Mouse (Mus musculus) embryonic facial prominence, embryonic 15.5 days (tissue): ENCODE data around the gene Cep57l1. TPM values are rescaled to one million over a fixed set of nuclear protein-coding genes. Genes with fewer than 3 reads are reported as not detected.
A peak's percentile ranks its signal among the peaks of the same experiment; 100 is the strongest.

Experiments used
- ATAC-seq: fragments of 200-750 bp; cut with Nextera tagmentation; 2 replicates; pipeline ENCODE4 v1.8.0; 2017; ENCODE audit warnings: low read depth, moderate TSS enrichment; ENCODE audit not compliant: insufficient number of reproducible peaks, low FRiP score, low TSS enrichment
- H3K27ac ChIP-seq: fragments of 300-500 bp; sonication (generic); replicated peaks from 2 replicates; pipeline ENCODE4 v1.5.1; 2015; ENCODE audit warnings: mild to moderate bottlenecking, inconsistent platforms
- H3K27me3 ChIP-seq: fragments of 300-500 bp; sonication (generic); 2 replicates; pipeline ENCODE4 v1.6.1; 2015; ENCODE audit warnings: inconsistent platforms
- H3K36me3 ChIP-seq: fragments of 300-500 bp; sonication (generic); 2 replicates; pipeline ENCODE4 v1.6.1; 2015; ENCODE audit warnings: mild to moderate bottlenecking, inconsistent platforms
- H3K4me1 ChIP-seq: fragments of 300-500 bp; sonication (generic); 2 replicates; pipeline ENCODE4 v1.6.1; 2015; ENCODE audit warnings: inconsistent platforms
- H3K4me2 ChIP-seq: fragments of 300-500 bp; sonication (generic); replicated peaks from 2 replicates; pipeline ENCODE4 v1.6.1; 2015; ENCODE audit warnings: mild to moderate bottlenecking, inconsistent platforms
- H3K4me3 ChIP-seq: fragments of 300-500 bp; sonication (generic); replicated peaks from 2 replicates; pipeline ENCODE4 v1.5.1; 2015; ENCODE audit warnings: mild to moderate bottlenecking, inconsistent platforms
- H3K9ac ChIP-seq: fragments of 300-500 bp; sonication (generic); 2 replicates; pipeline ENCODE4 v1.6.1; 2015; ENCODE audit warnings: inconsistent platforms
- H3K9me3 ChIP-seq: fragments of 300-500 bp; sonication (generic); replicated peaks from 2 replicates; pipeline ENCODE4 v1.6.1; 2016; ENCODE audit warnings: inconsistent platforms
- WGBS: fragments of 180-500 bp; shearing (Covaris S2); methylation state at CpG from one replicate; pipeline ENCODE4 v1.1.7; 2015; 5-methylcytosine and 5-hydroxymethylcytosine counted together
- polyA plus RNA-seq: library from polyadenylated mRNA; unstranded; fragments of >200 nt; fragmentation: Nextera tagmentation; extraction: Ambion mirVana; gene quantifications from 2 replicates; pipeline ENCODE4 v1.2.1, GENCODE M21; 2015

Gene Cep57l1
- polyA plus RNA-seq, 1 experiment from 2014 or later = 23.9 TPM

DNA sequence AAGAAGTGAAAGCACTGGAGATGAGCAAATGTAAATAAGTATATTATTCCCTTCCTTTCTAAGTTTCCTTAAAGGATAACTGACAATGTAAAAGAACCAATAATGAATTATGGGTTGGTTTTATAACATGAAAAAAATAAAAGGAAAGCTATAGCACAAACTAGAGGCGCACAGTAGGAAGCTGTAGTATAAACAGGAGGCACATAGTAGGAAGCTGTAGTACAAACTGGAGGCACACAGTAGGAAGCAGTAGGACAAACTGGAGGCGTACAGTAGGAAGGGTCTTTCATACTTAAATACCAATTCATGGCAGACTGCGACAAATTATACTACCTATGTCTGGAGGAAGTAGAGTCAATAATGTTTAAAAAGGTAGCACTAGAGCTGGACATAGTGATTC lies 76.5 kb downstream of the Cep57l1 start:
- WGBS = 98% methylated on average over 3 of the region's 3 CpGs

DNA sequence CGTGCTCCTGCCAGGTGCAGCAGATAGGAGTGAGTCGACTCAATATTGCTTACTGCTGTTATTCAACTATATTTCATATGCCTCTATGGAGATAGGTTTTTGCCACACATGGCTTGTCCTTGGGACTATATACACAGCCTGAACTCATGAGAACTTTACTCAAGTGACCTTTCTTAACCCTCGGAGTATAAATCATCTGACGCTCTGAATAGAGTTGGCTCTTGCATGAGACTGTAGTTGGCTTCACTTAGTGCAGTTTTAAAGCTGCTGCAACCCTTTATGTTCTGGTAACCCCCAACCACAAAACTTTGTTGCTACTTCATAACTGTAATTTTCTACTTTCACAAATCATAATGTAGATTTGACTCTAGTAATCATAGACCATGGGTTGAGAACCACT lies 77.7 kb downstream of the Cep57l1 start:
- H3K4me2 ChIP-seq = no peak overlapping the region
- H3K4me3 ChIP-seq = no peak overlapping the region
- H3K36me3 ChIP-seq = peaks cover 15% of the 10 kb centered on the region
- peak; percentile 57; the same call in 1 of the 2 replicates for ATAC-seq
- no peak overlapping the region for H3K9ac ChIP-seq
- H3K27ac ChIP-seq = no peak overlapping the region
- no peaks in the 10 kb centered on the region for H3K27me3 ChIP-seq
- H3K9me3 ChIP-seq = no peaks in the 10 kb centered on the region
- 85% methylated on average over 4 of the region's 4 CpGs for WGBS
- H3K4me1 ChIP-seq = no peaks in the 10 kb centered on the region

More for the DNA sequence above, 76.5 kb downstream of the Cep57l1 start:
- ATAC-seq = no peak
- Histone ChIP-seq H3K36me3 (peaks cover 20% of the 10 kb centered on the region), H3K4me2 (no peak overlapping the region), H3K27me3 (no peaks in the 10 kb centered on the region), H3K4me3 (no peak overlapping the region), H3K27ac (no peak overlapping the region), H3K4me1 (no peaks in the 10 kb centered on the region), H3K9me3 (no peaks in the 10 kb centered on the region), H3K9ac (no peak overlapping the region)

- ATAC-seq = no peak
Measured at GRCm38 (mm10) chr10:41730746-41731145, 78.9 kb downstream of the Cep57l1 start.

DNA sequence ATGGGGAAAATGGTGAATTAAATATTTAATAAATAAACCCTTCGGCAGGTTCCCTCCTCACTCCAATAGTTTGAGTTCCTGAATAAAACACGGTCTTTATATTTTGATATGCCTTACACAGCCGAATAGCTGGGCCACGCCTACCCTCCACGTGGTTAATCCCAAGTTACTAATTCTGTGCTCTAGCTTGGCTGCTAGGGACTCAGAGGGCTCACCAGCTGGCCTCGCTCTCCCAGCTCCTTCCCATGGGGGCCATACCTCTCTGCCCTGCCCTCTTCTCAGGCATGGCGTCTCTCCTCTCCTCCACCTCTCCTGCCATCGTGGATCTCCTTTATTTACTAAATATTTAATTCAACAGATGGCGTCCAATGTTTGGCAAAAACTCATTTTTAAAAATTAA lies 83.5 kb downstream of the Cep57l1 start:
- Histone ChIP-seq H3K27me3 (no peaks in the 10 kb centered on the region), H3K27ac (no peak overlapping the region), H3K9ac (no peak overlapping the region), H3K4me3 (no peak overlapping the region), H3K36me3 (peaks cover 10% of the 10 kb centered on the region), H3K9me3 (no peaks in the 10 kb centered on the region), H3K4me2 (no peak overlapping the region), H3K4me1 (no peaks in the 10 kb centered on the region)
- no peak for ATAC-seq
- WGBS = 80% methylated on average over 9 of the region's 9 CpGs

More at GRCm38 (mm10) chr10:41730746-41731145, 78.9 kb downstream of the Cep57l1 start:
- Histone ChIP-seq H3K4me3 (no peak overlapping the region), H3K36me3 (peaks cover 10% of the 10 kb centered on the region), H3K9me3 (no peaks in the 10 kb centered on the region), H3K4me1 (no peaks in the 10 kb centered on the region), H3K9ac (no peak overlapping the region), H3K27me3 (no peaks in the 10 kb centered on the region), H3K27ac (no peak overlapping the region), H3K4me2 (no peak overlapping the region)
- 67% methylated on average over 10 of the region's 10 CpGs for WGBS

- WGBS = 81% methylated on average over 9 of the region's 9 CpGs
- no peaks in the 10 kb centered on the region; the same call in 1 of the 2 replicates for H3K36me3 ChIP-seq
- H3K9me3 ChIP-seq = no peaks in the 10 kb centered on the region
- H3K4me3 ChIP-seq = no peak overlapping the region
- H3K4me1 ChIP-seq = no peaks in the 10 kb centered on the region; the same call in 1 of the 2 replicates
- H3K4me2 ChIP-seq = no peak overlapping the region
- no peak for ATAC-seq
- H3K9ac ChIP-seq = no peak overlapping the region
- no peak overlapping the region for H3K27ac ChIP-seq
- no peaks in the 10 kb centered on the region for H3K27me3 ChIP-seq
Measured at GRCm38 (mm10) chr10:41719587-41719986, 90.1 kb downstream of the Cep57l1 start.

GRCm38 (mm10) chr10:41716029-41716897 lies 93.4 kb downstream of the Cep57l1 start, which contains the start of gene Ccdc162:
TSS of gene Ccdc162 (minus strand) at chr10:41716634.
- no peaks in the 10 kb centered on the region for H3K27me3 ChIP-seq
- peak within 1 kb of the TSS; percentile 63; the same call in 1 of the 2 replicates for H3K27ac ChIP-seq
- H3K4me3 ChIP-seq = no peak within 1 kb of the TSS
- 57% methylated on average over 15 of the region's 15 CpGs for WGBS
- ATAC-seq = no peak
- no peaks in the 10 kb centered on the region; the same call in 1 of the 2 replicates for H3K4me1 ChIP-seq
- H3K4me2 ChIP-seq = peak within 1 kb of the TSS; percentile 10
- no peaks in the 10 kb centered on the region for H3K9me3 ChIP-seq
- H3K9ac ChIP-seq = no peak within 1 kb of the TSS
- no peaks in the 10 kb centered on the region; the same call in 1 of the 2 replicates for H3K36me3 ChIP-seq

GRCm38 (mm10) chr10:41715557-41715956 lies 94.1 kb downstream of the Cep57l1 start:
- WGBS = 74% methylated on average over 14 of the region's 14 CpGs
- no peaks in the 10 kb centered on the region for H3K9me3 ChIP-seq
- H3K4me2 ChIP-seq = 0 out of 2 replicates have a peak overlapping the region, but pooled peaks have one; percentile 10
- no peak overlapping the region for H3K27ac ChIP-seq
- no peak overlapping the region for H3K4me3 ChIP-seq
- no peaks in the 10 kb centered on the region; the same call in 1 of the 2 replicates for H3K4me1 ChIP-seq
- no peaks in the 10 kb centered on the region for H3K27me3 ChIP-seq
- no peak overlapping the region for H3K9ac ChIP-seq
- H3K36me3 ChIP-seq = no peaks in the 10 kb centered on the region; the same call in 1 of the 2 replicates
- ATAC-seq = no peak

GRCm38 (mm10) chr10:41711467-41711866 lies 98.2 kb downstream of the Cep57l1 start:
- ATAC-seq = no peak
- no peak overlapping the region for H3K9ac ChIP-seq
- H3K27ac ChIP-seq = no peak overlapping the region
- no peak overlapping the region for H3K4me2 ChIP-seq
- no peaks in the 10 kb centered on the region for H3K4me1 ChIP-seq
- 29% methylated on average over 7 of the region's 7 CpGs for WGBS
- H3K36me3 ChIP-seq = no peaks in the 10 kb centered on the region
- no peaks in the 10 kb centered on the region for H3K27me3 ChIP-seq
- H3K4me3 ChIP-seq = no peak overlapping the region
- H3K9me3 ChIP-seq = no peaks in the 10 kb centered on the region

- no peaks in the 10 kb centered on the region for H3K9me3 ChIP-seq
- 67% methylated on average over 8 of the region's 8 CpGs for WGBS
- H3K4me3 ChIP-seq = no peak overlapping the region
- no peaks in the 10 kb centered on the region for H3K36me3 ChIP-seq
- H3K27ac ChIP-seq = no peak overlapping the region
- H3K9ac ChIP-seq = no peak overlapping the region
- no peak for ATAC-seq
- no peak overlapping the region for H3K4me2 ChIP-seq
- H3K27me3 ChIP-seq = no peaks in the 10 kb centered on the region
- H3K4me1 ChIP-seq = no peaks in the 10 kb centered on the region
Measured at GRCm38 (mm10) chr10:41710773-41711172, 98.9 kb downstream of the Cep57l1 start.

- 90% methylated on average over 8 of the region's 8 CpGs for WGBS
- no peak for ATAC-seq
- Histone ChIP-seq H3K4me1 (no peaks in the 10 kb centered on the region), H3K9me3 (no peaks in the 10 kb centered on the region), H3K27me3 (no peaks in the 10 kb centered on the region), H3K4me2 (no peak overlapping the region), H3K9ac (no peak overlapping the region), H3K27ac (no peak overlapping the region), H3K4me3 (no peak overlapping the region), H3K36me3 (no peaks in the 10 kb centered on the region)
Measured at GRCm38 (mm10) chr10:41709341-41709740, 100.3 kb downstream of the Cep57l1 start.

- no peak for ATAC-seq
- 78% methylated on average over 5 of the region's 5 CpGs for WGBS
Measured at GRCm38 (mm10) chr10:41699669-41700068, 110.0 kb downstream of the Cep57l1 start.

More at GRCm38 (mm10) chr10:41699669-41700068, 110.0 kb downstream of the Cep57l1 start:
- Histone ChIP-seq H3K4me3 (no peak overlapping the region), H3K9me3 (no peaks in the 10 kb centered on the region), H3K36me3 (no peaks in the 10 kb centered on the region), H3K9ac (no peak overlapping the region), H3K27ac (no peak overlapping the region), H3K4me1 (peaks cover 3% of the 10 kb centered on the region; the same call in 1 of the 2 replicates), H3K4me2 (no peak overlapping the region), H3K27me3 (no peaks in the 10 kb centered on the region)
